Mouse (Mus musculus) yolk sac, embryonic 10.5 days (tissue): ENCODE measurements around the gene Igdcc3.
"Not testable (repeated sequence)": the region's sequence is repeated elsewhere in the genome, so short reads cannot be mapped to it uniquely, and the experiment has no call there.

Experiments used
- DNase-seq: peaks from one replicate; pipeline ENCODE4 v3.0.0-alpha.2; 2017; ENCODE audit warnings: low spot score

Gene Igdcc3

GRCm38 (mm10) chr9:65202165-65202754 lies 61.3 kb downstream of the Igdcc3 start:
- no peak for DNase-seq

GRCm38 (mm10) chr9:65205049-65205815 lies 64.2 kb downstream of the Igdcc3 start:
- peak; percentile 65 for DNase-seq

GRCm38 (mm10) chr9:65207041-65207815 lies 66.2 kb downstream of the Igdcc3 start:
- not testable (repeated sequence) for DNase-seq

GRCm38 (mm10) chr9:65208293-65209179 lies 67.5 kb downstream of the Igdcc3 start:
- DNase-seq = no peak

- no peak for DNase-seq
Observed at GRCm38 (mm10) chr9:65211598-65211997, 70.6 kb downstream of the Igdcc3 start.

- DNase-seq = no peak
Observed at GRCm38 (mm10) chr9:65214425-65214777, 73.4 kb downstream of the Igdcc3 start.

- peak; percentile 95 for DNase-seq
Observed at GRCm38 (mm10) chr9:65214778-65215493, 73.9 kb downstream of the Igdcc3 start.

- peak; percentile 82 for DNase-seq
Observed at GRCm38 (mm10) chr9:65215494-65216126, 74.6 kb downstream of the Igdcc3 start.

- no peak for DNase-seq
Observed at GRCm38 (mm10) chr9:65216972-65217371, 76.0 kb downstream of the Igdcc3 start.

GRCm38 (mm10) chr9:65217661-65218060 lies 76.7 kb downstream of the Igdcc3 start:
- no peak for DNase-seq

- DNase-seq = no peak
Observed at GRCm38 (mm10) chr9:65218916-65219315, 77.9 kb downstream of the Igdcc3 start.

- DNase-seq = not testable (repeated sequence)
Observed at GRCm38 (mm10) chr9:65220398-65220797, 79.4 kb downstream of the Igdcc3 start.

GRCm38 (mm10) chr9:65223927-65224326 lies 82.9 kb downstream of the Igdcc3 start:
- DNase-seq = no peak

- DNase-seq = no peak
Observed at GRCm38 (mm10) chr9:65225795-65226194, 84.8 kb downstream of the Igdcc3 start.

GRCm38 (mm10) chr9:65230250-65230649 lies 89.3 kb downstream of the Igdcc3 start:
- no peak for DNase-seq

- no peak for DNase-seq
Observed at GRCm38 (mm10) chr9:65231284-65231683, 90.3 kb downstream of the Igdcc3 start.

- no peak for DNase-seq
Observed at GRCm38 (mm10) chr9:65233243-65233985, 92.4 kb downstream of the Igdcc3 start.

GRCm38 (mm10) chr9:65234734-65235133 lies 93.7 kb downstream of the Igdcc3 start:
- DNase-seq = no peak
